Mouse (Mus musculus): Measurements from ENCODE around the gene Wnt3. TPM values are rescaled to one million over a fixed set of nuclear protein-coding genes. Genes with fewer than 3 reads are reported as not detected.

The Wnt3 gene
- polyA plus RNA-seq, 1 experiment from 2014 or later: 0.51 TPM

GRCm38 (mm10) chr11:103733961-103734360 is 40.0 kb upstream of the Wnt3 start:
- 82% methylated on average over 2 of the region's 2 CpGs for WGBS
- H3K9me3 ChIP-seq (ENCODE audit: control insufficient read depth): no peaks in the 10 kb centered on the region
- H3K4me2 ChIP-seq (replicated peaks; ENCODE audit: low read depth): no peak overlapping the region
- no peak overlapping the region for H3K9ac ChIP-seq (ENCODE audit: low read depth, low read length)
- H3K4me1 ChIP-seq (replicated peaks; ENCODE audit: control insufficient read depth, insufficient read depth, low read length): 0 out of 2 replicates have a peak, but pooled peaks cover 2% of the 10 kb centered on the region
- ATAC-seq: no peak
- 0 out of 2 replicates have a peak, but pooled peaks cover 3% of the 10 kb centered on the region for H3K27me3 ChIP-seq (replicated peaks; ENCODE audit: control insufficient read depth, insufficient read depth, low read length)
- H3K27ac ChIP-seq (ENCODE audit: low read depth, low read length): no peak overlapping the region
- no peak overlapping the region for H3K4me3 ChIP-seq (ENCODE audit: low read depth, low read length)
- H3K36me3 ChIP-seq (ENCODE audit: control insufficient read depth, insufficient read depth): no peaks in the 10 kb centered on the region
- TF ChIP-seq CTCF (IDR thresholded peaks at IDR 0.05; ENCODE audit: low read depth): no peak

GRCm38 (mm10) chr11:103734411-103735045 is 39.4 kb upstream of the Wnt3 start:
- 0 out of 2 replicates have a peak, but pooled peaks cover 2% of the 10 kb centered on the region for H3K4me1 ChIP-seq (replicated peaks; ENCODE audit: control insufficient read depth, insufficient read depth, low read length)
- H3K9ac ChIP-seq (ENCODE audit: low read depth, low read length): no peak overlapping the region
- no peak overlapping the region for H3K4me3 ChIP-seq (ENCODE audit: low read depth, low read length)
- no peaks in the 10 kb centered on the region for H3K9me3 ChIP-seq (ENCODE audit: control insufficient read depth)
- H3K27me3 ChIP-seq (replicated peaks; ENCODE audit: control insufficient read depth, insufficient read depth, low read length): no peaks in the 10 kb centered on the region
- ATAC-seq: no peak
- H3K4me2 ChIP-seq (replicated peaks; ENCODE audit: low read depth): peak overlapping the region; percentile 35; the same call in 1 of the 2 replicates
- H3K36me3 ChIP-seq (ENCODE audit: control insufficient read depth, insufficient read depth): no peaks in the 10 kb centered on the region
- no peak for TF ChIP-seq CTCF (IDR thresholded peaks at IDR 0.05; ENCODE audit: low read depth)
- no peak overlapping the region for H3K27ac ChIP-seq (ENCODE audit: low read depth, low read length)
- WGBS: 42% methylated on average over 5 of the region's 5 CpGs

DNA sequence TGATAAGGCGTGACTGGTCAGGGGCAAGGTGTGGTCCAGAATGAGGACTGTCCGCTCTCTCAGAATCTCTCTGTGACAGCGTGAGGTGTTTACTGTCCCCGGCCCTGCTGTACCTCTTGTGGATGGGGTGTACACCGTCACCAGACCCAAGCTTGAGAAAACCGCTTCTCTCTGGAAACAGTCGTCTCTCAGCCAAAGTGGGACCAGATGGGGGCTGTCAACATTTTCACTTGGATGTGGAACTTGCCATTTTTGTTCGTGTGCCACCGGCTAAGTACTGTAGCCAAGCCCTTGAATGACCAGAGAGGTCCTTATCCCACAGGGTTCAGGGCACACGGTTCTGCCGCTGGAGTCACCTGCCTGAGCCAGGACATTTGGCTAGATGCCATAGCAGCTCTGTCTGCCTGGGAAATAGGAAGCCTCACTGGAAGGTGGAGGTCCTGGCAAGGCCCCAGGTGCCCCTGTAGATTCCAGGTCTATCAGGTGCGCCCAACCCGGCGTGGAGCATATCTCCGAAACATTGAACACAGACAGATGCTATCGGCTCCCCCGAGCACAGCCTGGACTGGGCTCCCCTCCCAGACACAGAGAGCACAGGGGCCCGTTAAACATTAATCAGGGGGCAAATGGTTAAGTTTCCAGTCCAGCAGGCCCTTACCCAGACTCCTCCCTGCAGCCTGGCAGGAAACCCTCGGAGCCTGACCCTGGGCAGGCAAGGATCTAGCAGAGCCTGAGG is 38.7 kb upstream of the Wnt3 start:
- peak; percentile 32 for ATAC-seq
- Histone ChIP-seq H3K36me3 (ENCODE audit: control insufficient read depth, insufficient read depth) (no peaks in the 10 kb centered on the region), H3K9ac (ENCODE audit: low read depth, low read length) (no peak overlapping the region), H3K27me3 (replicated peaks; ENCODE audit: control insufficient read depth, insufficient read depth, low read length) (no peaks in the 10 kb centered on the region), H3K27ac (ENCODE audit: low read depth, low read length) (no peak overlapping the region), H3K4me1 (replicated peaks; ENCODE audit: control insufficient read depth, insufficient read depth, low read length) (0 out of 2 replicates have a peak, but pooled peaks cover 2% of the 10 kb centered on the region), H3K4me2 (replicated peaks; ENCODE audit: low read depth) (peak overlapping the region; percentile 35), H3K9me3 (ENCODE audit: control insufficient read depth) (no peaks in the 10 kb centered on the region), H3K4me3 (ENCODE audit: low read depth, low read length) (no peak overlapping the region)
- 30% methylated on average over 19 of the region's 19 CpGs for WGBS
- TF ChIP-seq CTCF (IDR thresholded peaks at IDR 0.05; ENCODE audit: low read depth): no peak

DNA sequence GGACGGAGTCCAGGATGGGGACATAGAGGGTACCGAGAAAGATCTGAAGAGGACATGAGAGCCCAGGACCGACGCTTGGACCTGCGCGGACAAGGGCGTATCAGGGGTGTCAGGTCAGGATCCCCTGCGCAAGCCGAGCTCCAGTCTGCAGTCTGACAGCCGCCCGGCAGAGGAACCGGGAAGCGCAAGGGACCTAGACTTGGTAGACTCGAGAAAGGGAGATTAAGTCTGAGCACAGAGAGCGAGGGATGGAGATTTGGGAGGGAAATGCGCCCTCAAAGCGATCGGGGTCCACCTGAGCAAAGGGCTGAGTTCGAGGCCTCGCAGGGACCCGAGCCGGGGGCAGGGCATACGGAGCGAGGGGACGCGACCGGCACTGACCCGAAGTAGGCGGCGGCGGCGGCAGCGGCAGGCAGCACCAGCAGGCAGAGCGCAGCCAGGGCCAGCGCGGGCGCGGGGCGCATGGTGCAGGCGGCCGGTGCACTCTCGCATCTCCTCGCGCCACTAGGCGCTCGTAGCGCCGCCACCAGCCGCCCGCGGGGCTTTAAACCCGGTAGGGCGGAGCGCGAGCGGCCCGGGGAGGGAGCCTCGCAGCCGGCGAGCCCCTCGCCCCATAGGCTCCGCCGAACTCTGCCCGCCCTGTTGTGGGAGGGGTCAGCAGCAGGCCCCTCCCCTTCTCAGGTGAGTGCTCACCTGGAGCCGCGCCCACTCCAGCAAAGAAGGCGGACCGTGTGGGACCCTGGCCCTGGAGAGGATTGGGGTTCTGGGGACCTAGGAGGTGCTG is 24.5 kb upstream of the Wnt3 start, which contains the start of gene Wnt9b:
Gene Wnt9b, minus strand, starts transcription at position 516 of the 784 bp plus-strand sequence.
- Histone ChIP-seq H3K4me2 (replicated peaks; ENCODE audit: low read depth) (peak within 1 kb of the TSS; percentile 85), H3K27me3 (replicated peaks; ENCODE audit: control insufficient read depth, insufficient read depth, low read length) (peaks cover 47% of the 10 kb centered on the region), H3K4me1 (replicated peaks; ENCODE audit: control insufficient read depth, insufficient read depth, low read length) (no peaks in the 10 kb centered on the region), H3K4me3 (ENCODE audit: low read depth, low read length) (peak within 1 kb of the TSS; percentile 42), H3K27ac (ENCODE audit: low read depth, low read length) (no peak within 1 kb of the TSS), H3K9me3 (ENCODE audit: control insufficient read depth) (no peaks in the 10 kb centered on the region), H3K36me3 (ENCODE audit: control insufficient read depth, insufficient read depth) (no peaks in the 10 kb centered on the region), H3K9ac (ENCODE audit: low read depth, low read length) (peak within 1 kb of the TSS; percentile 46)
- peak; percentile 77 for ATAC-seq
- under 1% methylated on average over 66 of the region's 68 CpGs for WGBS
- peak; percentile 24; the same call in 1 of the 2 replicates for TF ChIP-seq CTCF (IDR thresholded peaks at IDR 0.05; ENCODE audit: low read depth)

DNA sequence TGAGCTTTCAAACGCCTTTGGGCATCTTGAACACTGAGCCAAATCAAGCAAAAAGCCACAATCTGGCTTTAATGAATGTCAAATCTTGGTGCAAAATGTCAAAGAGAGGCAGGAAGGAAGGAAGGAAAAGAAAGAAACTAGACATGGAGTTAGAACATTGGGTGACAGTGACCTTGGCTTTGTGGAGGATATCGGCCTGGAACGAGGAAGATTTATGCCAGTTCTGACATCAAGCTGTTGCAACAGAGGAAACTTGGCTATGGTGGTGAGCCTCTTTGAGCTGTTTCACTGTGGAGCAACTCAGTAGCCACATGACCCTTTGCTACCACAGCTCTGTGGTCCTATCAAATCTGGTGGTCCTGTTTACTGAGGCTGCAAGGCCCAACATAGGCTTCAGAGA is 23.3 kb upstream of the Wnt3 start:
- 49% methylated on average over 3 of the region's 3 CpGs for WGBS
- no peaks in the 10 kb centered on the region for H3K9me3 ChIP-seq (ENCODE audit: control insufficient read depth)
- 0 out of 2 replicates have a peak overlapping the region, but pooled peaks have one; percentile 85 for H3K4me2 ChIP-seq (replicated peaks; ENCODE audit: low read depth)
- H3K27ac ChIP-seq (ENCODE audit: low read depth, low read length): no peak overlapping the region
- no peak for ATAC-seq
- no peak overlapping the region for H3K9ac ChIP-seq (ENCODE audit: low read depth, low read length)
- peaks cover 47% of the 10 kb centered on the region for H3K27me3 ChIP-seq (replicated peaks; ENCODE audit: control insufficient read depth, insufficient read depth, low read length)
- H3K4me1 ChIP-seq (replicated peaks; ENCODE audit: control insufficient read depth, insufficient read depth, low read length): no peaks in the 10 kb centered on the region
- H3K36me3 ChIP-seq (ENCODE audit: control insufficient read depth, insufficient read depth): no peaks in the 10 kb centered on the region
- TF ChIP-seq CTCF (IDR thresholded peaks at IDR 0.05; ENCODE audit: low read depth): no peak
- H3K4me3 ChIP-seq (ENCODE audit: low read depth, low read length): no peak overlapping the region

GRCm38 (mm10) chr11:103758054-103758453 is 15.9 kb upstream of the Wnt3 start:
- WGBS: 50% methylated on average over 11 of the region's 11 CpGs
- peak; percentile 65 for TF ChIP-seq CTCF (IDR thresholded peaks at IDR 0.05; ENCODE audit: low read depth)
- H3K4me2 ChIP-seq (replicated peaks; ENCODE audit: low read depth): no peak overlapping the region
- H3K9ac ChIP-seq (ENCODE audit: low read depth, low read length): no peak overlapping the region
- no peak overlapping the region for H3K27ac ChIP-seq (ENCODE audit: low read depth, low read length)
- no peaks in the 10 kb centered on the region for H3K4me1 ChIP-seq (replicated peaks; ENCODE audit: control insufficient read depth, insufficient read depth, low read length)
- no peak overlapping the region for H3K4me3 ChIP-seq (ENCODE audit: low read depth, low read length)
- ATAC-seq: no peak
- no peaks in the 10 kb centered on the region for H3K9me3 ChIP-seq (ENCODE audit: control insufficient read depth)
- H3K27me3 ChIP-seq (replicated peaks; ENCODE audit: control insufficient read depth, insufficient read depth, low read length): no peaks in the 10 kb centered on the region
- no peaks in the 10 kb centered on the region for H3K36me3 ChIP-seq (ENCODE audit: control insufficient read depth, insufficient read depth)

All from intestine, postnatal 0 days (tissue).